In the genomic region with DNA sequence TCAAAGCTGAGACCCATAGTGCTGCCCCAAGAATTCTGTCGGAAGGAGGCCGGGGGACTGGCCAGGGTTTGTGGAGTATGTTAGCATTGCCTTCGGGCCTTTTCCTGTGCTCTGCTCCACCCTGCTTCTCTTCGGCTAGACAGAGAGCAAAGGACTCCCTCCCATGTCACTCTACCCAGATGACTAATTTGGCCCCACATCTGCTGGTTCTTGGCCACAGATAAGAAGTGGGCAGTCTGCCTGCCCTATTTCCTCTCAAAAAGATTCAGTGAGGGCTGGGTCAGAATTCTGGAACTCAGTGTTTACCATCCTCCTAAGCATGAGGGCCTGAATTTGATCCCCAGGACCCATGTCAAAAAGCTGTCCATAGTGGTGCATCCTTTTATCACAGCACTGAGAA, we compare ENCODE assay signal across 17 mouse cellular contexts.
DNase-seq lines count a peak whose midpoint lies in the region; ATAC-seq lines count a peak whose summit lies in the region.
"Had no signal": no experiment of that assay in that cellular context is flagged by ENCODE, and none has a peak within 500 bp of the region (broad histone marks: within the 10 kb centered on the region; RNA-seq: fewer than 3 reads in every experiment).

No protein-coding gene starts in this region.

- H3K27me3 ChIP-seq in intestine, embryonic 15.5 days (replicated peaks), result no peaks in the 10 kb centered on the region
- H3K27me3 ChIP-seq: embryonic facial prominence, embryonic 12.5 days; heart, embryonic 13.5 days; hindbrain, embryonic 15.5 days; neural tube, embryonic 12.5 days; stomach, embryonic 15.5 days had no signal

- no peaks in the 10 kb centered on the region for H3K9me3 ChIP-seq in intestine, embryonic 15.5 days
- H3K9me3 ChIP-seq: embryonic facial prominence, embryonic 12.5 days; heart, embryonic 13.5 days; hindbrain, embryonic 15.5 days; neural tube, embryonic 12.5 days; stomach, embryonic 15.5 days had no signal

- WGBS in intestine, embryonic 15.5 days, result 81% methylated on average over 4 of the region's 4 CpGs

- H3K36me3 ChIP-seq in intestine, embryonic 15.5 days, result no peaks in the 10 kb centered on the region
- H3K36me3 ChIP-seq: embryonic facial prominence, embryonic 12.5 days; heart, embryonic 13.5 days; hindbrain, embryonic 15.5 days; neural tube, embryonic 12.5 days; stomach, embryonic 15.5 days had no signal

- H3K4me3 ChIP-seq in intestine, embryonic 15.5 days (replicated peaks), result no peak overlapping the region
- H3K4me3 ChIP-seq: embryonic facial prominence, embryonic 12.5 days; heart, embryonic 13.5 days; hindbrain, embryonic 15.5 days; neural tube, embryonic 12.5 days; stomach, embryonic 15.5 days had no signal

- H3K4me1 ChIP-seq in intestine, embryonic 15.5 days (replicated peaks), result peaks cover 4% of the 10 kb centered on the region; the same call in 1 of the 2 replicates
- H3K4me1 ChIP-seq: hindbrain, embryonic 15.5 days; stomach, embryonic 15.5 days had no signal

- no peak overlapping the region for H3K27ac ChIP-seq in intestine, embryonic 15.5 days
- H3K27ac ChIP-seq: embryonic facial prominence, embryonic 12.5 days; heart, embryonic 13.5 days; hindbrain, embryonic 15.5 days; neural tube, embryonic 12.5 days; stomach, embryonic 15.5 days had no signal

- H3K4me2 ChIP-seq in intestine, embryonic 15.5 days (replicated peaks), result no peak overlapping the region
- H3K4me2 ChIP-seq: embryonic facial prominence, embryonic 12.5 days; heart, embryonic 13.5 days; hindbrain, embryonic 15.5 days; neural tube, embryonic 12.5 days; stomach, embryonic 15.5 days had no signal

- intact Hi-C loops in gastrocnemius, postnatal 14 days (cut with DNase I; ENCODE audit: low total_unique reads), result no loop called here
- intact Hi-C loops in left cerebral cortex, postnatal 4 days (cut with DNase I), result no loop called here

- no peak for ATAC-seq in intestine, embryonic 15.5 days
- ATAC-seq: midbrain, embryonic 16.5 days had no signal

- no peak overlapping the region for H3K9ac ChIP-seq in intestine, embryonic 15.5 days
- H3K9ac ChIP-seq: embryonic facial prominence, embryonic 12.5 days; heart, embryonic 13.5 days; hindbrain, embryonic 15.5 days; neural tube, embryonic 12.5 days; stomach, embryonic 15.5 days had no signal

- peak; percentile 46 for DNase-seq in gastrocnemius, adult 18-20 months (ENCODE audit: low spot score)
- DNase-seq in gastrocnemius, postnatal 14 days, result no peak
- DNase-seq in urinary bladder, postnatal 14 days (ENCODE audit: low spot score), result peak; percentile 24
- DNase-seq in urinary bladder, adult 2 months (ENCODE audit: low spot score), result no peak
- DNase-seq in fibroblast of lung, adult 2 months (ENCODE audit: low read depth), result peak; percentile 51
- DNase-seq in skeletal muscle tissue, adult 2 months (ENCODE audit: low read depth, low spot score), result peak; percentile 13
- no peak for DNase-seq in left cerebral cortex, postnatal 4 days
- DNase-seq: cerebellum, adult 11 months; kidney, adult 11 months; kidney, postnatal 10 days had no signal

Comparison
In these comparisons a context has a peak if more than half of its experiments do, and no peak if none do; other contexts are left out.
1. DNase-seq: peak in gastrocnemius, adult 18-20 months (single experiment), urinary bladder, postnatal 14 days (single experiment), fibroblast of lung, adult 2 months (single experiment) and skeletal muscle tissue, adult 2 months (single experiment); none in gastrocnemius, postnatal 14 days (single experiment), urinary bladder, adult 2 months (single experiment) and left cerebral cortex, postnatal 4 days (single experiment).